Mouse (Mus musculus) c-Kit-negative CD71-positive TER-119-positive erythroid progenitor cells, embryonic 14.5 days (primary cell): ENCODE results near the gene Dyx1c1.

Source experiments
- DNase-seq: peaks from one replicate; pipeline ENCODE4 v3.0.0-alpha.2; 2013; ENCODE audit warnings: low read depth, low spot score

The Dyx1c1 gene

GRCm38 (mm10) chr9:72972984-72973383, 14.4 kb downstream of the Dyx1c1 start:
- no peak for DNase-seq

GRCm38 (mm10) chr9:72974734-72975133, 16.1 kb downstream of the Dyx1c1 start:
- DNase-seq: no peak

GRCm38 (mm10) chr9:72975242-72975641, 16.7 kb downstream of the Dyx1c1 start:
- no peak for DNase-seq

GRCm38 (mm10) chr9:72983066-72983465, 24.5 kb downstream of the Dyx1c1 start:
- DNase-seq: no peak

- DNase-seq: peak; percentile 87
Measured at GRCm38 (mm10) chr9:72985250-72986220, 26.9 kb downstream of the Dyx1c1 start, which contains the start of the genes Ccpg1os and Ccpg1. TSS of gene Ccpg1os (minus strand) at chr9:72985382. TSS of gene Ccpg1 (plus strand) at chr9:72985429.

GRCm38 (mm10) chr9:72987703-72988102, 29.1 kb downstream of the Dyx1c1 start:
- no peak for DNase-seq

GRCm38 (mm10) chr9:72988706-72989105, 30.1 kb downstream of the Dyx1c1 start:
- DNase-seq: no peak

GRCm38 (mm10) chr9:72991420-72991819, 32.8 kb downstream of the Dyx1c1 start:
- no peak for DNase-seq

- no peak for DNase-seq
Measured at GRCm38 (mm10) chr9:72992576-72992975, 34.0 kb downstream of the Dyx1c1 start.

- DNase-seq: no peak
Measured at GRCm38 (mm10) chr9:72996167-72996566, 37.6 kb downstream of the Dyx1c1 start.

GRCm38 (mm10) chr9:72996806-72997205, 38.2 kb downstream of the Dyx1c1 start:
- no peak for DNase-seq

- DNase-seq: no peak
Measured at GRCm38 (mm10) chr9:73000487-73000886, 41.9 kb downstream of the Dyx1c1 start.

- no peak for DNase-seq
Measured at GRCm38 (mm10) chr9:73001314-73002011, 42.9 kb downstream of the Dyx1c1 start.

- no peak for DNase-seq
Measured at GRCm38 (mm10) chr9:73002177-73002576, 43.6 kb downstream of the Dyx1c1 start.

GRCm38 (mm10) chr9:73004076-73004475, 45.5 kb downstream of the Dyx1c1 start:
- DNase-seq: no peak

- no peak for DNase-seq
Measured at GRCm38 (mm10) chr9:73005106-73005505, 46.5 kb downstream of the Dyx1c1 start.

- no peak for DNase-seq
Measured at GRCm38 (mm10) chr9:73006175-73006574, 47.6 kb downstream of the Dyx1c1 start.

- no peak for DNase-seq
Measured at GRCm38 (mm10) chr9:73008384-73008783, 49.8 kb downstream of the Dyx1c1 start.

GRCm38 (mm10) chr9:73012629-73013028, 54.0 kb downstream of the Dyx1c1 start:
- no peak for DNase-seq

- DNase-seq: no peak
Measured at GRCm38 (mm10) chr9:73014724-73015123, 56.1 kb downstream of the Dyx1c1 start.

- no peak for DNase-seq
Measured at GRCm38 (mm10) chr9:73019841-73020240, 61.3 kb downstream of the Dyx1c1 start.

- no peak for DNase-seq
Measured at GRCm38 (mm10) chr9:73020566-73021097, 62.0 kb downstream of the Dyx1c1 start.
